Mouse (Mus musculus) lung, adult 2 months (tissue): ENCODE data around the gene Hinfp.

ENCODE experiments used
- CTCF ChIP-seq: fragments of 200-500 bp; IDR thresholded peaks from 2 replicates; pipeline ENCODE4 v1.5.1; 2011; ENCODE audit warnings: mild to moderate bottlenecking, low read length, control low read depth; ENCODE audit not compliant: insufficient read depth
- POLR2A ChIP-seq: fragments of 200-500 bp; IDR thresholded peaks from 2 replicates; pipeline ENCODE4 v1.6.1; 2011; ENCODE audit warnings: low read depth, mild to moderate bottlenecking, control low read depth, low read length, borderline replicate concordance; ENCODE audit errors: extremely low read depth

DNA sequence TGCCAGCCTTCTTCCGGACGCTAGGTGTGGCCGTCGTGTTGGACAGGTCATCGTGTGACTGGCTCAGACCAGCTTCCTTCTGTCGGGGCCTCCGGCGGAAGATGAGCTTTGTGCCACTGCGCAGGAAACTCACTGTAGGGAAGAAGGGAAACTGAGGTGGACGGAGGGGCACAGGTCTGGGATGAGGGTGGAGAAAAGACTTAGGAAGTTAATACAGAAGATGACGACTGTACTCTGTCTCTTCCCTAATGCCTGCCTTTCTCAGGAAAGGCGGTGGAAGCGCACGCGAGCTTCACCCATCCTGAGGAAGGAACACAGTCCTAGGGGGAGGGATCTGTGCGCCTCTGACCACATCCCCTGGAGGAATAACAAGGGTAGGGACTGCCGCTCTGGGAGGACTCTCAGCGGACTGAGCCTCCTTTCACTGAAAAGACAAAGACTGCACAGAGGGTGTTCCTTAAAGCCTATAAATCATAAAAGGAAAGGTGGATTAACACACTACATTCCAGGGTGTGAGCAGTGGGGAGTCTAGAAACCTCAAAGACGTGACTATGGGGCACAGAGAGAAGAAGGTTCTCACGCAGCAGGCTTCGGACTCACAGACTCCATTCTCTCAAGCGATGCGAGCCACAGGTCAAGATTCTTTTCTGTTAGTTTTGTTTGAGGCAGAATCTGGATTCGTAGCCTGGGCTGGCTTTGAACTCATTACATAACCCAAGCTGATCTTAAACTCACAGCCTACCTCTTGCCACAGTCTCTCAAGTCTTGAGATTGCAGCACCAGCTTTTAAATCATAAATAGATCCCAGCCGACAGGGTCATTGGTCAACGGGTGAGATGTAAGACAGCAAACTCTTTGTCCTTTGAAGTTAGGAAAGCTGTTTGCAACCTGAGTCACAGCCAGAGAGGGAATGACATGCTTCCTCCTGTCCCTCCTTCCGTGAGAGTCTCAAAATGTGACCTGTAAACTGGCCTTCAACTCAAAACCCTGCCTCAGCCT is 6.0 kb upstream of the Hinfp start:
- peak; percentile 60 for TF ChIP-seq POLR2A
- no peak for TF ChIP-seq CTCF
